Mouse (Mus musculus): ENCODE data around the gene Sult5a1.

DNA sequence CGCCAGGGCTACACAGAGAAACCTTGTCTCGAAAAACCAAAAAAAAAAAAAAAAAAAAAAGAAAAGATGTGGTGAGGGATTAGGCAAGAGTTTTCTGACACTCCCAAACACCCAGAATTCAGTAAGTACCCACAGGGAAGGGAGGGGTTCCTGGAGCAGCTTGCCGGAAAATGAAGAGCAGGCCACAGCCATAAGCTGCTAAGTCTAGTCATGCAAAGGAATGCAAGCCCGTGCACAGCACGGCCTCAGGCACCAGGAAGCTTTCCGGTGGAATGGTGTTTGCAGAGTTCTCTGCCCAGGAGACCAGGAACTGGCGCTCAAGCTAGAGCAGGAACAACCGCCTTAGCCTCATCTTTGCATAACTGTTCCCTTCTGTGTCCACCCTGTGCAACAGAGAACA, 57.8 kb downstream of the Sult5a1 start:
- TF ChIP-seq CTCF (IDR thresholded peaks at IDR 0.05; ENCODE audit: extremely low read depth, insufficient read depth, low read length) (no peak), POLR2A (IDR thresholded peaks at IDR 0.05; ENCODE audit: extremely low read depth, insufficient read depth, low read length) (no peak)
